Mouse (Mus musculus): ENCODE results near the gene Cdk6.

The Cdk6 gene

DNA sequence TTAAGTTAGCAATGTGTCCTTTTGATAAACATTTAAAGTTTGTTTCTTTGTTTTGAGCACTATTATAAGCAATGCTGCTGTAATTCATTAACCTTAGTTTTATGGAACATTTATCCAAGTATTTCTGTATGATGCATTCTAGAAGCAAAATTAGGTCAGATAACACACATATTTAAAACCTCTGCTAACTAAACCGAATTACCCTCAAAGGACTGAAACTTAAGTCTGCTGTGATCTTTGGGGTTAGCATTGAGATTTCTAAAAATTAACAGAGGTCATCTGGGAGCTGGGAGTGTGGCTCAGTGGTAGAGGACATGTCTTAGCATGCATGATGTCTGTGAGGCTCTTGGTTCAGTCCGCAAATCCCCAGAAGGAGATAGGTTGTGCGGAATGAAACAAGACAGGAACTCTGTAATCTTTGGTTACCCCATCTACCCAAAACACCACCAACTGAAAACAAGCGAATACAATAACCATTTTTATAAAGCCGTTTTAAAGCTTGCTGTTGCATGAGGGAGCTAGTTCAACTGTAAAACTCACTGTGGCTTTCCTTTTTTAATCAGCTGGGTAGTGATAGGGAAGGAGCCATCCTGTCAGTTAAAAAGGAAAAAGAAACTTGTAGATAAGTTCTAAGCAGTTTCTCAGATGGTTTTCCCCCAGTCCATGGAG lies 141.9 kb downstream of the Cdk6 start:
- DNase-seq (ENCODE audit: low spot score in 2 of 2): no peak

- no peak for DNase-seq (ENCODE audit: low spot score in 2 of 2)
Measured at GRCm38 (mm10) chr5:3486579-3487282, 145.4 kb downstream of the Cdk6 start.

DNA sequence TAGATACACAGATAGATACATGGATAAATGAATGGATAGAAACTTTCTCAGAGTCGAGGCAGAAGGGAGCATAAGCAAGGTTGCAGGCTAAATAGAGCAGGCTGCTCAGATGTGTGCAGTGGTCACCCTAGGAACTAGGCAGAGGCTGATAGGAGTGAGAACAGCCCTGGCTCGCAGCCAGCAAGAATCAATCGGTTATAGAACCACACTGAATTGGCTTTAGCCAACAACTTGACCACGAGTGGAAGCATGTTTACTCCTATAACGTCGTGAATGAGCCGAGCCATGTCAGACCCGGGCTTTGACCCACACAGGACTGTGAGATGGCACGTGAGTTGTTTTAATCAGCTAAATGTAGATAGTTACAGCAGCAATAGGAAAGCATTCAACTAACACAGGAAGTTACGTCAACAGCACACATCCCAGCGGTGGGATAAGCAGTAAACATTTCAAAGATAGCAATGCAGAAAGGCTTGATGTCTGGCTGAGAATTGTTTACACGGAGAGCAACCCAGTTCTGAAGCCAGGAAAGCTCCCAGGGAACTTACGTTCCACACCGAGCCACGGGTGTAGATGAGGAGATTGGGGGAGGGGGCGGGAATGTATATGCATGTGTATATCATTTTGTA lies 147.0 kb downstream of the Cdk6 start:
- no peak for DNase-seq (ENCODE audit: low spot score in 2 of 2)

- no peak for DNase-seq (ENCODE audit: low spot score in 2 of 2)
Measured at GRCm38 (mm10) chr5:3490358-3490757, 149.1 kb downstream of the Cdk6 start.

GRCm38 (mm10) chr5:3491084-3491483 lies 149.8 kb downstream of the Cdk6 start:
- peak in 1 of 2 experiments; percentile 36 for DNase-seq (ENCODE audit: low spot score in 2 of 2)

- no peak for DNase-seq (ENCODE audit: low spot score in 2 of 2)
Measured at GRCm38 (mm10) chr5:3491883-3492282, 150.6 kb downstream of the Cdk6 start.

- DNase-seq (ENCODE audit: low spot score in 2 of 2): no peak
Measured at GRCm38 (mm10) chr5:3492776-3493636, 151.7 kb downstream of the Cdk6 start.

- DNase-seq (ENCODE audit: low spot score in 2 of 2): no peak
Measured at GRCm38 (mm10) chr5:3493968-3494367, 152.7 kb downstream of the Cdk6 start.

DNA sequence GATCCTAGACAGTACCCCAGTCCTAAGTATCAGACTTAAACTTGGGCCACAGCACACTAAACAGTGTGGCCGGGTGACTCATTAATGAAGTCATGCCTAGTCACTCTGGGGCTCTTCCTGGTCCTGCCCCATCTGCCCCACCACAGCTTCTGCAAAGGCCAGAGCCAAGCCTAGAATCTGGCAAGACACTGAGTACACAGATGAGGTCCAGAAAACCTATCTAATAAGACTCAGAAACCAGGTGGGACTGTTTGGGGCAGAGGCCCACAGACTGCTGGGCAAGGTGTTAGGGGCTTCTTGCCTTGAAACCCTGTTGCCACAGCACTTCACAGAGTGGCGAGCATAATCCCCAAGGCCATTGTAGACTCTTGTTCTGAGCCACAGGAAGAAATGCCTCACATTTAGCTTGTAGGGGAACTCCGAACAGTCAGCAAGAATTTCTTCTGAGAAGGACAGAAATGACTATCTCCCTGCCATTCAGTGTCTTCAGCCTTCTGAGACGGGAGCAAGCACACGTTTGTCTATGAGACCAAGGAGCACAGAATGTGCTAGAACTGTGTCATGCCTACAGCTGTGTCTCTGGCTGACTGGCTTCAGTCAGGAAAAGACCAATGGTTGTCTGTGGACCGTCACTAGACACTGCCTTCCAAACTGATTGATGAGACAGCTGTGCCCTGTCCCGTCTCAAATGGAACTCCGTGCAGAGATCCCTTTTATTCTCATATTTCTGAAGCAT lies 153.3 kb downstream of the Cdk6 start:
- no peak for DNase-seq (ENCODE audit: low spot score in 2 of 2)

- DNase-seq (ENCODE audit: low spot score in 2 of 2): no peak
Measured at GRCm38 (mm10) chr5:3497505-3497925, 156.2 kb downstream of the Cdk6 start.

DNA sequence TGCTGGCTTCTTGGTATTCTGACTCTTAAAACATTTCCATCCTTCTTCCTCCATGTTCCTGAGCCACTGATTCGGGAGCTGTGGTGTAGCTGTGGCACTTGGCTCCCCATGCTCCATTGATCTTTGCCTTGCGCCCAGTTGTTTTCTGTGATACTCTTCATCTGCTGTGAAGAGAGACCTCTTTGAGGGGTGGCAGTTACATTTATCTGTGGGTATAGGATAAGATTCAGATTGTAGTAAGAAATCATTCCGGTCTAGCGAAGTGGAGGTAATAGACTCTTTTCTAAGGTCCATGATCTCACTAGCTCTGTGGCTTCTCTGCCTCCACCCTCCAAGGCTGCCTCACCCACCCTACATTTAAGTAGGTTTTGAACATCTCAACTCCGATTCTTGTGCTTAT lies 159.0 kb downstream of the Cdk6 start:
- no peak for DNase-seq (ENCODE audit: low spot score in 2 of 2)

DNA sequence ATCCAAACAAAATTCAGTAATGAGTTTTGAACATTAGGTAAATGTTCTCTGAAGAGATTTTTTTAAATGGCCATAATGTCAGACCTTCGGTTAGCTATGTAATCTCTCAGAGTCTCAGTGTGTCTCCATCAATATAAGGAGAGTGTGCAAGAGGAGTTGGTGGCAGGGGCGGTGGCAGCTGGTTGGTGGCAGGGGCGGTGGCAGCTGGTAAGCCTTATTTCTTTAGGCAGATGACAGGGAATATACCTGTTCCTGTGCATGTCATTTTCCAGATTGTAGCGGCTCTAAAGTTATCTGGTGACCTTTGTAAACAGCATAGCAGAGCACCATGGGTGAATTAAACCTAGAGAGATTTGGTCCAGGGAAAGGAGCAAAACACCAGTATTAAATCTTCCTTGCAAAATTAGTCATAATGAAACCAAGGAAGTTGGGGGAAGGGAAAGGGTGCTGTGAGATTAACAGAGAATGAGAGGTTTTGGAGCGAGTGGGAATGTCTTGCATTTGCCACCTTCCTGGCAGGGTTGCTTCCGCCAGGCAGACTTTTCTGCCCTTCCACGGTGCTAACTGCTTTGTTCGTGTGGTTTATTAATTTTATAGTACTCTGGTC lies 159.8 kb downstream of the Cdk6 start:
- DNase-seq (ENCODE audit: low spot score in 2 of 2): no peak

- no peak for DNase-seq (ENCODE audit: low spot score in 2 of 2)
Measured at GRCm38 (mm10) chr5:3501564-3502001, 160.3 kb downstream of the Cdk6 start.

- DNase-seq (ENCODE audit: low spot score in 2 of 2): peak in 1 of 2 experiments; percentile 39
Measured at GRCm38 (mm10) chr5:3502610-3503350, 161.5 kb downstream of the Cdk6 start.

GRCm38 (mm10) chr5:3503373-3503772 lies 162.1 kb downstream of the Cdk6 start:
- no peak for DNase-seq (ENCODE audit: low spot score in 2 of 2)

DNA sequence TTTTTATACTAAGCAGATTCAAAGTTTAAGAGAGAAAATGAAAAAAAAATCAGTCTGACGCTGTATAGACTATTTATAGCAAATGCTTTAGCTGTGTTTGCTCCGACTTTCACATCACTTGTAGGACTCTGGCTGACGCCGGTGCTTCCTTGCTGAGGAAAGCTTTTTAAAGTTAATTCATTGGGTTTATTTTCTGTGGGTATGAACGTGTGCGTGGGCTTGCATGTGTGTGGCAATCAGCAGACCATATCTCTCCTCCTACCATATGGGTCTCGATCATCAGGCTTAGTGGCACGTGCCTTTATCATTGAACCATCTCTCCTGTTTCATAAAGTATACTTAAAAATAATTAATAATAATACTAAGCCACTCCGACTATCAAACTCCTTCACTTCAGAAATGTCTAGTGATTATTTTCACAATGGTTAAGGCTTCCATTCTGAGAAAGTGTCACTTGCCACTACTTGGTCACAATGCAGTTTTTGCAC lies 162.6 kb downstream of the Cdk6 start:
- no peak for DNase-seq (ENCODE audit: low spot score in 2 of 2)

- DNase-seq (ENCODE audit: low spot score in 2 of 2): no peak
Measured at GRCm38 (mm10) chr5:3504453-3504852, 163.2 kb downstream of the Cdk6 start.

DNA sequence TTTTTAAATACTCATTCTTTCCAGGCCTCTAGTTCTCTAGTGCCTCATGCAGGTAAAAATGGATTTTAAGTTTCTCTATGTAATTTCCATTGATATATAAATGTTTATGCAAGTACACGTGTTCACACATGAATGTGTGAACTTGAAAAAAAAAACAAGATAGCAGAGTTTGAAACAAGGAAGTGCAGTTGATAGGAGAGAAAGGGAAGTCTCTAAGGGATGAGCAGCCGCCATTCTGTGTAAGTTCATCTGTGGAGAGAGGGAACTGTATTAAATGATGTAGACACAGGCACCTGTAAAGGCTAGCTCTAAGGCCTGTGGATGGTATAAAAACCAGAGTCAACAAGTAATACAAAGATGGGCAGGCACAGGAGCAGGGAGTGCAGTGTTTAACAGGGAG lies 164.3 kb downstream of the Cdk6 start:
- no peak for DNase-seq (ENCODE audit: low spot score in 2 of 2)

GRCm38 (mm10) chr5:3508480-3509381 lies 167.4 kb downstream of the Cdk6 start:
- DNase-seq (ENCODE audit: low spot score in 2 of 2): no peak
